Mouse (Mus musculus) forelimb bud, embryonic 11.5 days (tissue): ENCODE results near the gene Nudt22.
"Not testable (repeated sequence)": the region's sequence is repeated elsewhere in the genome, so short reads cannot be mapped to it uniquely, and the experiment has no call there.

Experiments used
- DNase-seq: peaks from one replicate; pipeline ENCODE4 v3.0.0-alpha.2; 2012; ENCODE audit warnings: low read depth, low spot score

Nudt22 gene

GRCm38 (mm10) chr19:6995255-6995991, 494 bp downstream of the Nudt22 start:
- DNase-seq = no peak

DNA sequence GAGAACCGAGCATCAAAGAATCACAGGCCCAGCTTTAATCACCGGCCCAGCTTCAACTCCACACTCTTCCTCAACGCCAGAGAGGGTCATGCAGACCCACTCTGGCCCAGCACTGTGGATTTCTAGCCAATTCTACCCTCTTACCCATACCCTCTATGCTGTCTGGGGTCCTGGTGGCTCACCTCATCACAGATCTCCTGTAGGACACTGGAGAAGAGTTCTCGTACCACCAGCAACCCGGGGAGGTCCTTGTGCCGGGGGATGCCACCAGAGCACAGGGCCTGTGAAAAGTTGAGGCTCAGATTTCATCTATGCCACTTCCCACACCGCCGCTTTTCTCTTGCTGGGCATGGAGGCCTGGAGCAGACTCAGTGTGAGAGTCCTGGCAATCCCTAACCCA, 1.4 kb downstream of the Nudt22 start:
- DNase-seq = no peak

DNA sequence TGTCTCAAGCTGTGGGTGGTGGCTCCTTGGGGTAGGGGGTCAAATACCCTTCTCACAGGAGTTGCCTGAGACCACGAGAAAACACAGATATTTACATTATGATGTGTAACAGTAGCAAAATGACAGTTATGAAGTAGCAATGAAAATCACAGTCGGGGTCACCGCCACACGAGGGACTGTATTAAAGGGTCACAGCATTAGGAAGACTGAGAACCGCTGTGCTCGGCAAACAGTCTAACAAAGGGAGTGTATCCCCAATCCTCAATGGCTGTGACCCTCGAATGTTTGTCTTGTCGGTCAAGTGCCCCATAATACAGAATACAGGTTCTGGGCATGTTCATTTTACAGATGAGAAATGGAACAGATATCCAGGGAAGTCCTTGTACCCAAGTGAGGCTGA, 1.9 kb downstream of the Nudt22 start:
- no peak for DNase-seq

- DNase-seq = no peak
Observed at GRCm38 (mm10) chr19:6993011-6993770, 2.7 kb downstream of the Nudt22 start.

DNA sequence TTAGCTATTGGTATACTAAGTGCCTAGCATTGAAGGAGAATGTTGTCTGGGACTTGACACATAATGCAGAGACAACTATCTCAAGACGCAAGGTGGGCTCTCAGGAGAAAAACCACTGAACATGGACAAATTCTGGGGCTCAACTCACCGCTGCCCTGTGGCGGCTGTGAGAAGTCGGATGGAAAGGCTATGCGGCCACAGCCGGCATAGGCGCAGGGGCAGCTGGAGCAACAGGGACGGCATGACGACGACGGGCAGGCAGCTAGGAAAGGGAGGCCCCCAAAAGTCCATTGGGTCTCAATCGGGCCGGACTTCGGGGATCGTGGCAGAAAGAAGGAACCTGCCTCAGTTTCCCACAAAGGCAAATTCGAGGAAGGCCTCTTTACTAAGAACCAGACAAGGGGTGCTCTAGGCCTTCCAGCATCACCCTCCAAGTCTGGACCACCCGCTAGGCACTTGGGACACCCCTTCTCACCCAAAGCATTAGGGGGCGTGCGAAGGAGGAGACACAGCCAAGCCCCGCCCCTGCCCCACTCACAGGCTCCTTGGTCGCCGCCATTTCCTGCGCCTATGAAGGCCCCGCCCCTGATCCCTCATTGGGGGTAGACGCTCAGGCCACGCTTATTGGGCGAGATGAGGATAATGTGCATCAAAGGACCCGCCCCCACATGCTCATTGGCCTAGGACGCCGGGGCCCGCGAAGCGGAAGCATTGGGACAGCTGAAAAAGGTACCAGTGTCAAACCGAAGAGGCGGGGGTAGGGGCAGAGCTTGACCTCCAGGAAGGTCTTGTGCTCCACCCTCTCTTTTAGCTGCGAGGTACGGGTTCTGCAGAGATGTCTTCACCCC, 3.7 kb downstream of the Nudt22 start, which contains the start of gene Dnajc4:
Dnajc4 (minus strand) TSS at position 562 of the 848 bp plus-strand sequence.
- DNase-seq = peak; percentile 96

GRCm38 (mm10) chr19:6991166-6991565, 4.8 kb downstream of the Nudt22 start:
- DNase-seq = not testable (repeated sequence)

- DNase-seq = no peak
Observed at GRCm38 (mm10) chr19:6990712-6991111, 5.2 kb downstream of the Nudt22 start.

- no peak for DNase-seq
Observed at GRCm38 (mm10) chr19:6989251-6989650, 6.7 kb downstream of the Nudt22 start.

DNA sequence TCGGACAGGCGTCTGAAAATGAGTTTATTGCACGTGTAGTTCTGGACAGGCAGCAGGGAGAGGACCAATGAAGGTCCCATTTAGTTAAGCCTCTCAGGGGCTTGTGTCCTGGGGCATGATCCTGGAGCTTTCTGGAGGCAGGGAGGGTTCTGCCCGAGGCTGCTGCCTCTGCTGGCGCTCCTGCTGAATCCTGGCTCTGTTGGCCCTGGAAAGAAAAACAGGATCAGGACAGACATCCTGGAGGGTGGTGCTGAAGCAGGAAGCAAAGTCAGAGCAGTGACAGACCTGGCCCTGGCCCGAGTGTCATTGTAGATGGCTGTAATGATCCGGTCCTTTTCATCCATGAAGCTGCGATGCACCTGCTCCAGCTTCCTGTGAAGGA, 8.0 kb downstream of the Nudt22 start:
- DNase-seq = no peak

- no peak for DNase-seq
Observed at GRCm38 (mm10) chr19:6987061-6987903, 8.6 kb downstream of the Nudt22 start, which contains the start of gene Vegfb. Gene Vegfb (minus strand): TSS chr19:6987651.

DNA sequence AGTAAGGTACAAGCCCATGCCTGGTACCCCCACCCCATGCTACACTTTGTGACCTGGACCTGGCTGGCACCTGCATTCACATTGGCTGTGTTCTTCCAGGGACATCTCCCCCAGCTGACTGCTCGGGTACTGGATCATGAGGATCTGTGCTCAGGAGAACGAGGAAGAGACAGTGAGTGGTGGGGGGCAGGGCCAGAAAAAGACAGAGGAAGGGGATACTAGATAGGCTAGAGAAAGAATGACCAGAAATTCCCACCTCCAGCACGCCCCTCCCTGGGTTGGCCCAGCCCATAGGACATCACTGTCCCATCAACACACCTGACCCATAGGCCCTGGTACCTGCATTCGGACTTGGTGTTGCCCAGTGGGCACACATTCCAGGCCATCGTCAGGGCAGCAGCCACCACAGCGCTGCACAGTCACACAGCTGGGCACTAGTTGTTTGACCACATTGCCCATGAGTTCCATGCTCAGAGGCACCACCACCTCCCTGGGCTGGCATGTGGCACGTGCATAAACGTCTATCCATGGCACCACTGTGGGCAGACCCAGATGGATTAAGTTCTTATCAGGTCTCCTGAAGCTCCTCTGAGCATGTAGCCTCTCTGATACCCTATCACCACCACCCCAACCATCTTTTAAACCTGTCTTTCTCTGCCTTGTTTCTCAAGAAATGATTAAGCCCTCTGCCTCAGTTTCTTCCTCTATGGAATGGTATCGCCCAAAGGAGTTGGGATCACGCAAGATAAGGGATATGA, 9.8 kb downstream of the Nudt22 start:
- no peak for DNase-seq

GRCm38 (mm10) chr19:6985300-6985699, 10.6 kb downstream of the Nudt22 start:
- DNase-seq = no peak

DNA sequence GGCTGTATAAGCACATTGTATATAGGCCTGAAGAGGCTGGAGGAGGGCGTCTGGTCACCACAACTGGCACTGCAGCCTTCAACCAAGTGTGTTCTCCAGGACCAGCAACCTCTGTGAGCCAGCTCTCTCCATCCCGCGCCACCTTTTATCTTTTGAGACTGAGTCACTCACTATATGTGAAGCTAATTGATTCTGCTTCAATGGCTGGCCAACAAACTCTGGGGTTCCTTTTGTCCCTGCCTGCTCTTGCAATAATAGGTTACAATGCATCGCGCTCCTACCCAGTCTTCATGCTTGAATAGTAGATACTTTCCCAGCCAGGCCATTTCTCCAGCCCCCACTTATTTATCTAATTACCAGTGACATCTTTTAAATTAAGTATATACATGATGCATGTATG, 12.3 kb downstream of the Nudt22 start:
- no peak for DNase-seq

DNA sequence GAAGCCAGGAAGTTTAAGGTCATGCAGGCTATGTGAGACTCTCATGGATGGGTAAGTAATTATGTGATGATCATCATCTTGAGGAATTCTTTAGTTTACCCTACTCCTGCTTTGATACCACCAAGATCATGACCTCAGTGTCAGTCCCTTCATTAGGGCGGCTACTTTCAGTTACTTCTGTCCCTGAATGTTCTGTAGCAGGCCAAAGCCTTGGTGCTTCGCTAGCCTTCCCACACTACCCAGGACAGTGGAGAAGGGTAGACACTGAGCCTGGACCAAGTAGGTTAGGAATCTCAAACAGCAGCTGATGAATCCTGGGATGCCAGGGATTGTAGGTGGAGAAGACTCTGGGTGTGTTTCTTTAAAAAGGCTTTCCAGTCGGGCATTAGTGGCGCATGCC, 14.5 kb downstream of the Nudt22 start:
- no peak for DNase-seq

GRCm38 (mm10) chr19:6980381-6981093, 15.4 kb downstream of the Nudt22 start, which contains the start of gene Fkbp2:
Gene Fkbp2 (minus strand): TSS chr19:6980501.
- DNase-seq = peak; percentile 99

GRCm38 (mm10) chr19:6979486-6980380, 16.2 kb downstream of the Nudt22 start:
- peak; percentile 99 for DNase-seq

- DNase-seq = no peak
Observed at GRCm38 (mm10) chr19:6979001-6979479, 16.9 kb downstream of the Nudt22 start.

GRCm38 (mm10) chr19:6978639-6978974, 17.3 kb downstream of the Nudt22 start:
- no peak for DNase-seq
